Mouse (Mus musculus): Measurements from ENCODE around the gene Foxl2. TPM values are rescaled to one million over a fixed set of nuclear protein-coding genes. Genes with fewer than 3 reads are reported as not detected.

Gene Foxl2
- polyA plus RNA-seq, 1 experiment = not detected

DNA sequence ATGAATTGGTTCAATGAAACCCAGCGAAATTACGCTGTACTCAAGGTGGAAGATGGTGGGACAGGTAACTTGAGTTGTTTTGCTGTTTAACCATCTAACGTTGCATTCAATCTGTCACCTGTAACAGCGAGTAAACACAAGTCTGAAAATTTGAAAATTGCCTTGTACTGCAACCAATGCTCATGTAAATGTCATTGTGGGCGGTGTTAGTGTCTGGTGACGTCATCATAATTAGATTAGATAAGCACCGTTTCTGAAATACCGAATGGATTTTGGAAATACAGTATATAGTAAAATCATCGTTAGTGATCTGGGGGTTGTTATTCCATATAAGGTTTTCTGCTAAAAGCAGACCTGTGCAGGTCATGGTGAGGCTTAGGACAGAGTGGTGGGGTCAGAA is 32.0 kb downstream of the Foxl2 start:
- H3K4me1 ChIP-seq (ENCODE audit: control insufficient read depth, insufficient read depth, low read length) = no peaks in the 10 kb centered on the region
- no peak overlapping the region for H3K27ac ChIP-seq (ENCODE audit: control insufficient read depth, insufficient read depth, low read depth, low read length, poor library complexity)
- no peak for TF ChIP-seq CTCF (IDR thresholded peaks at IDR 0.05; ENCODE audit: control insufficient read depth, insufficient read depth, low read length)
- H3K4me3 ChIP-seq (replicated peaks; ENCODE audit: control insufficient read depth, low read depth, low read length) = no peak overlapping the region
- 42% methylated on average over 9 of the region's 9 CpGs for WGBS

DNA sequence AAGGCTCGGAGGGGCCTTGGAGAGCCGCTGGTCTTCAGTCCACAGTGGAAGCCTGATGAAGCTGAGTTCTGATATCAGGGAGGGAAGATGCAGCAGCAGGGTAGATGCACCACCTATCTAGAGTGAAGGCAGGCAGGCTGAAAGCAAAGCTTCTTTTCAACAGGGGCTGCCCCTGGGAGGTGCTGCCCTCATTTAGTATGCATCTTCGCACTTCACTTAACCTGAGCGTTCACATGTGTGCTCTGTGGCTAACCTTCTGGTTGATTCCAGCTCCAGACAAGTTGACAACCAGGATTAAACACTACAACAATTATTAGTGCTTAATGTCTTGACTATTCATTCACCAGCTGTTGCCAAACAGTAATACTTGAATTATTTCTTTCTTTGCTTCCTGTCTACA is 39.0 kb downstream of the Foxl2 start:
- no peaks in the 10 kb centered on the region for H3K4me1 ChIP-seq (ENCODE audit: control insufficient read depth, insufficient read depth, low read length)
- no peak for TF ChIP-seq POLR2A (IDR thresholded peaks at IDR 0.05; ENCODE audit: borderline replicate concordance, control insufficient read depth, low read depth, low read length)
- TF ChIP-seq CTCF (IDR thresholded peaks at IDR 0.05; ENCODE audit: control insufficient read depth, insufficient read depth, low read length) = no peak
- WGBS = 89% methylated on average over 4 of the region's 4 CpGs
- no peak overlapping the region for H3K4me3 ChIP-seq (replicated peaks; ENCODE audit: control insufficient read depth, low read depth, low read length)
- H3K27ac ChIP-seq (ENCODE audit: control insufficient read depth, insufficient read depth, low read depth, low read length, poor library complexity) = no peak overlapping the region

DNA sequence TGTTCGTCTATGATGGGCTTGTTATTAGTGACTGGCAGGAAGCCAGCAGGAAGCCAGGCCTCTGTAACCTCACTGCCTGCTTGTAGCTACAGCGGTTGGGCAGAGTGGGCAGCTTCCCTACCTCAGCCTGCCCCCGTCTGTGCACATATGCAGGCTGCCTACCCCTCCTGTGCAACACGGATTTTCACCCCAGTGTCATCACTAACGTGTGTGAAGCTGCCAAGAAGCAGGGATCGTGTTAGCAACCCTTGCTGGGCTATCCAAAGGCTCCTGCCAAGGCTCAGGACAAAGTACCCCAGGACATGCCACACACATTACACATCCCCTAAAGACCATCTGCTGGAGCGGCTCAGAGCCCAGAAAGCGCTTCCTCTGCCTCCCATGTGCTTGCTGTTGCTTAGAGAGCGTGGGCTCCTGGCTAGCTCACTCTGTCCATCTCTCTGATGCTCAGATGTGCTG is 44.8 kb downstream of the Foxl2 start:
- Histone ChIP-seq H3K4me3 (replicated peaks; ENCODE audit: control insufficient read depth, low read depth, low read length) (no peak overlapping the region), H3K27ac (ENCODE audit: control insufficient read depth, insufficient read depth, low read depth, low read length, poor library complexity) (no peak overlapping the region), H3K4me1 (ENCODE audit: control insufficient read depth, insufficient read depth, low read length) (no peaks in the 10 kb centered on the region)
- TF ChIP-seq POLR2A (IDR thresholded peaks at IDR 0.05; ENCODE audit: borderline replicate concordance, control insufficient read depth, low read depth, low read length) (no peak), CTCF (IDR thresholded peaks at IDR 0.05; ENCODE audit: control insufficient read depth, insufficient read depth, low read length) (no peak)
- 36% methylated on average over 9 of the region's 9 CpGs for WGBS

DNA sequence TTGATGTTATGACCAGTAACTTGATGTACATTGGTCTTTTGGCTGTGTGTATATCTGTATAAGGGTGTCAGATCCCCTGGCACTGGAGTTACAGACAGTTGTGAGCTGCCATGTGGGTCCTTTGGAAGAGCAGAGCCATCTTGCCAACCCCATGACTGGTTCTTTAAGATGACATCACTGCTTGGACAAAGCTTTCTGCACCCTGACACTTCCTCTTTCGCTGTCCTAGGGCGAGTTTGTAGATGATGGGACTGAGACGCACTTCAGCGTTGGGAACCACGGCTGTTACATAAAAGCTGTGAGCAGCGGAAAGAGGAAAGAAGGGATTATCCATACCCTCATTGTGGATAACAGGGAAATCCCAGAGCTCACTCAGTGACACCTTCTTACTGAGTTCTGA is 46.2 kb downstream of the Foxl2 start:
- TF ChIP-seq CTCF (IDR thresholded peaks at IDR 0.05; ENCODE audit: control insufficient read depth, insufficient read depth, low read length) = no peak
- no peak for TF ChIP-seq POLR2A (IDR thresholded peaks at IDR 0.05; ENCODE audit: borderline replicate concordance, control insufficient read depth, low read depth, low read length)
- Histone ChIP-seq H3K4me3 (replicated peaks; ENCODE audit: control insufficient read depth, low read depth, low read length) (no peak overlapping the region), H3K4me1 (ENCODE audit: control insufficient read depth, insufficient read depth, low read length) (no peaks in the 10 kb centered on the region), H3K27ac (ENCODE audit: control insufficient read depth, insufficient read depth, low read depth, low read length, poor library complexity) (no peak overlapping the region)
- WGBS = 57% methylated on average over 6 of the region's 6 CpGs

Other genes with a start within 250 kb of the Foxl2 start
- gene Prr23a1, start 112.8 kb upstream of the Foxl2 start, polyA plus RNA-seq (2011; ENCODE audit: insufficient read depth, insufficient read length, low replicate concordance, missing spikeins) = not detected in 2 replicates
- not detected in 2 replicates for gene Prr23a2, start 98.8 kb upstream of the Foxl2 start, polyA plus RNA-seq (2011; ENCODE audit: insufficient read depth, insufficient read length, low replicate concordance, missing spikeins)
- gene Prr23a3, start 90.5 kb upstream of the Foxl2 start, polyA plus RNA-seq (2011; ENCODE audit: insufficient read depth, insufficient read length, low replicate concordance, missing spikeins) = not detected in 2 replicates
- not detected in 2 replicates for gene 7420426K07Rik, start 52.2 kb upstream of the Foxl2 start, polyA plus RNA-seq (2011; ENCODE audit: insufficient read depth, insufficient read length, low replicate concordance, missing spikeins)
- gene Faim, start 31.1 kb downstream of the Foxl2 start, polyA plus RNA-seq (2011; ENCODE audit: insufficient read depth, insufficient read length, low replicate concordance, missing spikeins) = 11.9 and 13.4 TPM in 2 replicates
- not detected in 2 replicates for gene Gm1123, start 80.4 kb downstream of the Foxl2 start, polyA plus RNA-seq (2011; ENCODE audit: insufficient read depth, insufficient read length, low replicate concordance, missing spikeins)
- gene Pik3cb, start 185.3 kb downstream of the Foxl2 start, polyA plus RNA-seq (2011; ENCODE audit: insufficient read depth, insufficient read length, low replicate concordance, missing spikeins) = 7.4 and 10.7 TPM in 2 replicates

All from bone marrow, adult 2 months (tissue).